Mouse (Mus musculus): ENCODE results near the gene Slc7a14.

DNA sequence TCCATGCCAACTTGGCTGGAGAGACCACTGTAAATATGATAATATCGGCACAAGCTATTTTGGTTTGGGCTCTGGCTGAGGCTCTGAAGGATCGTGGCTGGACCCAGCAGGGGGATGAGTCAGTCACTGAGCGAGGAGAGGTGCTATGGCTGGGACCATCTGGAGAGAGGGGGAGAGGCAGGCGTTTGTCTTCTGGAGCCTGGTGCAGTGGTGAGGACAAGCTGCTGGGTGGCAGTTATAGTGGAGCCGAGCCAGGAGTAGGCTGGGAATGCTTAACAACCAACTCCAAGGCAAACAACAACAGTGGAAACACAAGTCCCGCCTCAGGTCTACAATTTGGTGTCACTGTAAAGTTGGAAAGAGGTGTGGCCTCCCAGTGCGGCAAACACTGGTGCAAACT lies 55.8 kb downstream of the Slc7a14 start:
- no peak for TF ChIP-seq CTCF (IDR thresholded peaks at IDR 0.05)
- TF ChIP-seq POLR2A (IDR thresholded peaks at IDR 0.05; ENCODE audit: insufficient read depth, low read depth, low read length), result no peak
